Mouse (Mus musculus): Measurements from ENCODE around the gene Olfr485.

DNA sequence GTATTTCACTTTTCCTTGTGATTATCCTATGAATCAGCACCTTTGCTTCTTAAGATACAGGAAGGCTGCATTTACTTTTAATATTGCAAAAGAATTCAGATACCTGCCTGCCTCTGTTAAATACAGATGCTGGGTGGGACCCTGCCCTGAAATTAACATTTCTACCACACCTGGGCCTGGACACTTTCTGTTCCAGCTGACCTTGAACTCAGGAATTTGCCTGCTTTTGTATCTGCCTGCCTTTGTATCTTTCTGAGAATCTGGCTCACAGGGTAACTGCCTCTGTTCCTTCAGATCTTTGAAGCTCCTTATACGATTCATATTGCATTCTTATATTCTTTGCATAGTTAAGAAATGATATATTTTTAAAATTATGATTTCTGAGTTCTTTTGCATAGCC is 38.3 kb downstream of the Olfr485 start:
- TF ChIP-seq ZC3H11A (IDR thresholded peaks at IDR 0.05; ENCODE audit: borderline replicate concordance, low read depth, low read length) (no peak), MAFK (IDR thresholded peaks at IDR 0.05; ENCODE audit: insufficient read depth, low read depth, low read length) (no peak), HCFC1 (IDR thresholded peaks at IDR 0.05; ENCODE audit: borderline replicate concordance, insufficient read depth, low read length) (no peak), CHD2 (IDR thresholded peaks at IDR 0.05; ENCODE audit: low read depth, low read length) (no peak)
